Mouse (Mus musculus) embryo, embryonic 10.5 days (tissue): ENCODE measurements around the gene Heg1.

ENCODE experiments used
- DNase-seq: peaks from one replicate; pipeline ENCODE4 v3.0.0-alpha.2; 2015; ENCODE audit warnings: low spot score

Heg1 gene

DNA sequence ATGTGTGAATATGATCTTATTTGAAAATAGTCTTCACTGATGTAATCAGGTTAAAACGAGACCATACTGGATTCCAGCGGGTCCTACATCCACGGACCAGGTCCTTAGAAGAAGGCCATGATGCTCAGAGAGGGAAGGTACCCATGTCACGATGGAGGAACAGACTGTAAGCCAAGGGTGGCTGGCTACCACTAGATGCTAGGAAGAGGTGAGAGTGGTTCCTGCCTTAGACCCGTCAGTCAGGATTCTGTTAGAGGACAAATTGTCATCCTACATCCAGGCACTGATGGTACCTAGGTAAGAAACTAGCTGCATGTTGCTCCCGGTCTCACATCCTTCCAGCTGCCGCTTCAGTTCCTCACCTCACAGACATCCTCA lies 6.9 kb upstream of the Heg1 start:
- DNase-seq, result no peak

GRCm38 (mm10) chr16:33677901-33678300 lies 6.3 kb upstream of the Heg1 start:
- no peak for DNase-seq

GRCm38 (mm10) chr16:33680271-33680670 lies 3.9 kb upstream of the Heg1 start:
- no peak for DNase-seq

DNA sequence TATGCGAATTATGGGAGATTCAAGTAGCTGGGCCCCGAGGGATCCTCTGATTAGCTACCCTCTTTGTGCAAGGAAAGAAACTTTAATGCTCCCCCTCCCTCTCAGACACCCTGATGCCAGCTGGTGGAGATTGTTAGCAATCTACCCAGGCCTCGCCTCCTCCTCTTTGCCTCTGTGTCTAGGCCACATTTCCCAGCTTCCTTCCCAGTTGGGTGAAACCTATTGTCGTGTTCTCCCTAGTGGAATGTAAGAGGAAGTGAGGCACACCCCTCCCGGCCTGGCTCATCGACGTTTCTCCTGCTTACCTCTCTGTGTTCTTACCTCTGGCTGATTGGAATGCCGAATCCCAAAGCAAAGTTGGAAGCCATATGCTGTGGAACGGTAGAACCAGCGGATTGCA lies 3.4 kb upstream of the Heg1 start:
- no peak for DNase-seq

DNA sequence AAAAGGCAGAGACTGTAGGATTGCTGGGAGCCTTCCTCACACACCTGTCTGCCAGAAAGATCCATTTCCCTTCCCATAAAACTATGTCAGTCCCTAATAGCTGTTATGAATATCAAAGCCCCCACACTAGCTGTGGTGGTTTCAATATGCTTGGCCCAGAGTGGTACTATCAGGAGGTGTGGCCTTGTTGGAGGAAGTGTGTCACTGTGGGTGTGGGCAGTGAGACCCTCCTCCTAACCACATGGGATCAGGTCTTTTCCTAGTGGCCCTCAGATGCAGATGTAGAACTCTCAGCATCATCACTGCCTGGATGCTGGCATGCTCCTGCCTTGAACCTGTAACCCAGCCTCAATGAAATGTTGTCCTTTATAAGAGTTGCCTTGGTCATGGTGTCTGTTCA lies 2.5 kb upstream of the Heg1 start:
- no peak for DNase-seq

GRCm38 (mm10) chr16:33682651-33683050 lies 1.5 kb upstream of the Heg1 start:
- no peak for DNase-seq

DNA sequence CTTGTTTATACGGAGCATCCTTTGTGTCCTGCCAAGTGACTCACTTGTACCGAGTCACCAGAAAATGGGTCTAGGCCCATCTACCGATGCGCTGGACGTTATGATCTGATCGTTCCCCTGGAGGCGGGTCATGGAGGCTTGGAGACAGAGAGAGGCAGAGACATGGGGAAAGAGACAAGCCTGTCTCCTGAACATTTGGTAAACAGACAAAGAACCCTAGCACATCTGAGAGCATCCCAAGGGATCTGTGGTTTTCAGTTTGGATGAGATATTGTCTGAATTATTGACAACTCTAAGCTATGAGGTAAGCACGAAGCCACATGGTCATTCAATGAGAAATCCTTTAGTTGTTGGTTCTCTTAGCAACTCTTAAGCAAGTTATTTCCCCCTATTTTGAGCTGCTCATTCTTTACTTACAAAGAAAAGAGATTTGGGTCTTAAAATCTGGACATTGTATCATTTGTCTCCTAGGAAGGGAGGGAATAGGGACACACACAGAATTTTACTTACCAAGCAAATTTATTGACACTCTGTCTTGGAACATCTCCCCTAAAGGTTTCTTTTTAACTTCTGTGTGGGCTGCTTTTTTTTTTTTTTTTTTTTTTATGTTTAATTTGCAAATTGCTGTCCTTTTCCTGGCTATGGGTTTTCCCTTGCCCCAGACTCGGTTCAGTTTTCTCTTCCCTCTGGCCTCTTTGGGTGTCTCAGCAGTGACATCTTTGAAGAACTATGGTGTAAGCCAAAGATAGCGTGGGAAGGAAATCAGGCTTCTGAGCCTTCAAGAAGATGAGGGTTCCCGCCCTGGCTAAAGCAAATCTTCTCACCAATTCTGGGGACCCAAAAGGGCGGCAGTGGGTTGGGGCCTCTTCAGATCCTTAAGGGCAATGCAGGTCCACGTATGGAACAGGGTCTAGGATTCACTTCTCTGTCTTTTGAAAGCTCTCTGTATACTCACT lies 686 bp upstream of the Heg1 start:
- DNase-seq, result peak; percentile 68

GRCm38 (mm10) chr16:33684703-33685701 lies 832 bp downstream of the Heg1 start:
- peak; percentile 65 for DNase-seq

GRCm38 (mm10) chr16:33686056-33686455 lies 1.9 kb downstream of the Heg1 start:
- no peak for DNase-seq

- DNase-seq, result no peak
These were observed 3.6 kb downstream of the Heg1 start for GRCm38 (mm10) chr16:33687724-33688123.

- no peak for DNase-seq
These were observed 7.0 kb downstream of the Heg1 start for GRCm38 (mm10) chr16:33690975-33691747.

GRCm38 (mm10) chr16:33693553-33693952 lies 9.4 kb downstream of the Heg1 start:
- no peak for DNase-seq

DNA sequence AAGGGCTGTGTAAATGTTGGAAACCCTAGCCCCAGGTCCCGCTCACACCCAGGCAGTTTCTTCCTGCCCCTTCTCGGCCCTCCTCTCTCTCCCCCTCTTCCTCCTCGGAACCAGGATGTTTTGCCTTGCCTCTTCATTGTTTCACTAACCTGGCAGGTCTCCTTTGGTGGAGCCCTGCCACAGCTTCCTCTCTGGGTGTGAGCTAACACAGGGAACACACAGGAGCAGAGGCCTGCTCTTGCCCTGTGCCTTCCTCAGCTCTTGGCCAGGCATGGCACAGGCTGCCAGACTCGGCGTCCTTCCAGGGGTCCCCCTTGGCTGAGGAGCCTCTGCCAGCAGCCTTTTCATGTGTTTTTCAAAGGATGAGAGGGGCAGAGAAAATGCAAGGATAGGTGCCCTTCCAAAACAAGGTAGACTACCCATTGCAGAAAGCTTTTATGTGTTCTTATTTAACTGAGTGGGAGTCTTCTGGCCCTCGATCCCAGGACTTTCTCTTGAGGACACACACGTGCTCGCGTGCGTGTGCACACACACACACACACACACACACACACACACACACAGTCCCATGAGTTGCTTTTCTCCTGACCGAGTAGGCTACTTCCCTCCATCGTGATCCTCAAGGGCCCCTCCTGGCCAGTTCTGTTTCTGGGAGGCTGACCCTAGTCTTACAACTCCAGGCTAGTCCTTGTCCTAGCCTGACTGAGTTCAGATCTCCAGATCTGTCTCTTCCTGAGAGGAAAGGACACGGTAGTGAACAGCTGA lies 12.8 kb downstream of the Heg1 start:
- DNase-seq, result no peak

GRCm38 (mm10) chr16:33697576-33698276 lies 13.6 kb downstream of the Heg1 start:
- DNase-seq, result no peak

DNA sequence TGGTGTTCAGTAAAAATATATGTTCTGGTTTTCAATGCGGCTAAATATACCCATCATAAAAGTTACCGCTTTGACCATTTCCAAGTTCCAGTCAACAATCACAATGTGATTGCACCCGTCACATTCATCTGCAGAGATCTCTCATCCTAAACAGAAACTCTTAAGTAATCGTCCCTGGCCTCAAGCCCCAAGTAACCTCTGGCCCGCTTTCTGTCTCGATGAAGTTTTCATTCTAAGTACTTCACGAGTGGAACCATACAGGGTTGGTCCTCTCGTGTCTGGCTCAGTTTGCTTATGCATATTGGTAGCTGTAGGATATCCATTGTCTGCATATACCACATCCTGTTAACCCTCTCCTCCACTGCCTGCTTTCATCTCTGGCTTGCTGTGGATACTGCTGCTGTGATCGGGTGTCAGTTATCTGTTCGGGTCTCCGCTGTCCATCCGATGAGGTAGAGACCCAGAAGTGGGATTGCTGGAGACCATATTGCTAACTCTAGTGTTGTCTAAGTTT lies 14.2 kb downstream of the Heg1 start:
- DNase-seq, result no peak

GRCm38 (mm10) chr16:33700584-33700983 lies 16.4 kb downstream of the Heg1 start:
- DNase-seq, result no peak

DNA sequence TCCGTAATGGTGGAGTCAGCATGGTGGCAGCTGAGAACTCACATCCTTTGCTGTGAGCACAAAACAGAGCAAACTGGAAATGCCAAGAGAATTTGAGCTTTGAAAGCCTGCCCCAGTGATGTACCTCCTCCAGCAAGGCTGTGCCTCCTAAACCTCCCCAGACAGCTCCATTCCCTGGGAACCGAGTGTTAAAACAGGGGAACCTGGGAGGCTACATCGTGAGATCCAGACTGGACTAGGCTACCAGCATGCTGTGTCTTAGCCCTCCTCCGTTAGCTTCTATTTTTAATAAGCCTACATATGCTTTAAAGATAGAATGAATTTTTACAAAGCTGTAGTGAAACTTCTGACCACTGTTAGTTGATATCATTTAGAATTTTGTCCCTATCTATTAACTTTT lies 17.7 kb downstream of the Heg1 start:
- no peak for DNase-seq

DNA sequence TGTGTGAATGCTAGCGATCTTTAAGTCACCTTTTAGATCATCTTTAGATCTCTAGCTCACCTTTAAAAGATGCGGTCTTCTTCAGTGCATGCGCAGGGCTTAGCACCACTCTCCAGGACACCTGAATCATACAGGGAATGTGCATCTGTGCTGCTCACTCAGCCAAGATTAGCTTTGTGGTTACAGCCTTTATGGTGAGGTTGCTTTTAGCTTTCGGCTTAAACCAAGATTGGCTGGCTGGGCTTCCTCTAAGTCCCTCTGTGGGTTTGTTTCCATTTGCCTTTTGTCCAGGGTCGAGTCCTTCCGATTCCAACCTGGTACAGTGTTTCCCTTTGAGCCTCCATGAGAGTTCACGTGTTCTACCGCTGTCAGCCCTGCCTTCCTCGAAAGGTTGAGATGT lies 20.1 kb downstream of the Heg1 start:
- no peak for DNase-seq

DNA sequence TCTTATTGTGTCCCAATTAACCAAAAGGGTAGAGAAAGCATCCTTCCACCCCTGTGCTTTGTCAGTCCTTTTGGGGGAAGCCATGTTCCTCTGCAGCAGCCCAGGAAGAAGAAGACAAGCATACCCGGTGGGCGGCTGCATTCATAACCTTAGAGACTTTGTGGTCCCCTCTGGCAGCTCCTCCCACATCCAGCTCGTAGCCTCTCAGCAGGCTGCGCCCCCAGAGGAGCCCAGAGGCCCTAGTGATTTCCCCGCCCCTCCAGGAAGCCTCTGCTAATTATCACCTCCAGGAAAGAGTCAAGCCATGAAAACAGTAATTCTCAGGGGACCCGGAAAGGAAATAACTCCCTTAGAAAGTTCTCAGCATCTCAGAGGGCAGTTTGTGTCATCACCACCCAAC lies 21.1 kb downstream of the Heg1 start:
- peak; percentile 37 for DNase-seq
